8 mouse cellular contexts compared by ENCODE assay signal in genomic region chr9:79977549-79977971, GRCm38 (mm10). TPM values are rescaled to one million over a fixed set of nuclear protein-coding genes. Genes with fewer than 3 reads are reported as not detected.
DNase-seq lines count a peak whose midpoint lies in the region; ATAC-seq and TF ChIP-seq lines count a peak whose summit lies in the region.

No protein-coding gene starts in this region.

- DNase-seq in adrenal gland, adult 18-20 months (ENCODE audit: low spot score in 2 of 2), result peak; percentile 54 to 63
- DNase-seq in heart, embryonic 10.5 days (ENCODE audit: low spot score), result peak; percentile 95
- peak; percentile 38 for DNase-seq in kidney, adult 9 months
- DNase-seq in liver, embryonic 14.5 days (ENCODE audit: low read depth in 3 of 3, low spot score in 3 of 3), result no peak
- peak; percentile 11 to 15 for DNase-seq in natural killer cell, adult 2 months (ENCODE audit: low spot score in 2 of 2)
- peak; percentile 55 for DNase-seq in testis, postnatal 10 days (ENCODE audit: low spot score)

- 0 out of 2 replicates have a peak, but pooled peaks have one; percentile 67 for ATAC-seq in embryonic facial prominence, embryonic 12.5 days (ENCODE audit: insufficient number of reproducible peaks, insufficient read depth, low FRiP score, low TSS enrichment)
- ATAC-seq in liver, embryonic 14.5 days (ENCODE audit: insufficient read depth), result no peak
- ATAC-seq in activated CD4-positive, CD25-positive, alpha-beta regulatory T cell, adult 4 months, result no peak

- no peak for TF ChIP-seq CTCF in liver, embryonic 14.5 days (IDR thresholded peaks at IDR 0.05; ENCODE audit: low read depth)

- no peaks in the 10 kb centered on the region for H3K4me1 ChIP-seq in embryonic facial prominence, embryonic 12.5 days
- H3K4me1 ChIP-seq in heart, embryonic 10.5 days, result peaks cover 23% of the 10 kb centered on the region
- H3K4me1 ChIP-seq in liver, embryonic 14.5 days (replicated peaks; ENCODE audit: control insufficient read depth in 2 of 2, insufficient read depth in 2 of 2, low read length in 1 of 2), result 0 out of 4 replicates have a peak, but pooled peaks cover 0 to 2% of the 10 kb centered on the region in 2 experiments

- H3K9ac ChIP-seq in embryonic facial prominence, embryonic 12.5 days, result peak overlapping the region; percentile 28; the same call in 1 of the 2 replicates
- H3K9ac ChIP-seq in liver, embryonic 14.5 days (replicated peaks), result no peak overlapping the region

- no peaks in the 10 kb centered on the region for H3K27me3 ChIP-seq in embryonic facial prominence, embryonic 12.5 days
- H3K27me3 ChIP-seq in heart, embryonic 10.5 days (ENCODE audit: insufficient read depth, poor library complexity, severe bottlenecking), result no peaks in the 10 kb centered on the region
- H3K27me3 ChIP-seq in liver, embryonic 14.5 days (ENCODE audit: control insufficient read depth, insufficient read depth, low read length), result no peaks in the 10 kb centered on the region

- H3K4me3 ChIP-seq in embryonic facial prominence, embryonic 12.5 days, result peak overlapping the region; percentile 25
- peak overlapping the region; percentile 60 for H3K4me3 ChIP-seq in heart, embryonic 10.5 days
- peak overlapping the region in 1 of 2 experiments; percentile 16; a peak in 1 of 4 replicates for H3K4me3 ChIP-seq in liver, embryonic 14.5 days (ENCODE audit: insufficient read depth in 1 of 2, low read depth in 2 of 2, low read length in 2 of 2)

- no peaks in the 10 kb centered on the region for H3K36me3 ChIP-seq in embryonic facial prominence, embryonic 12.5 days
- H3K36me3 ChIP-seq in heart, embryonic 10.5 days, result no peaks in the 10 kb centered on the region
- H3K36me3 ChIP-seq in liver, embryonic 14.5 days (replicated peaks; ENCODE audit: control insufficient read depth, insufficient read depth, low read depth), result no peaks in the 10 kb centered on the region

- H3K4me2 ChIP-seq in embryonic facial prominence, embryonic 12.5 days (replicated peaks), result peak overlapping the region; percentile 52
- H3K4me2 ChIP-seq in liver, embryonic 14.5 days (ENCODE audit: low read depth), result peak overlapping the region; percentile 16

- H3K27ac ChIP-seq in embryonic facial prominence, embryonic 12.5 days, result no peak overlapping the region
- H3K27ac ChIP-seq in heart, embryonic 10.5 days, result peak overlapping the region; percentile 93
- no peak overlapping the region for H3K27ac ChIP-seq in liver, embryonic 14.5 days

- 3% methylated on average over 13 of the region's 13 CpGs for WGBS in embryonic facial prominence, embryonic 12.5 days
- whole genome bisulfite sequencing in heart, embryonic 10.5 days, result 3% methylated on average over 13 of the region's 13 CpGs
- 1% methylated on average over 13 of the region's 13 CpGs for WGBS in liver, embryonic 14.5 days (ENCODE audit: insufficient replicate concordance)

- H3K9me3 ChIP-seq in embryonic facial prominence, embryonic 12.5 days, result no peaks in the 10 kb centered on the region
- H3K9me3 ChIP-seq in heart, embryonic 10.5 days, result no peaks in the 10 kb centered on the region
- no peaks in the 10 kb centered on the region for H3K9me3 ChIP-seq in liver, embryonic 14.5 days (ENCODE audit: control insufficient read depth, low read length)

- TF ChIP-seq EP300 in liver, embryonic 14.5 days (IDR thresholded peaks at IDR 0.05; ENCODE audit: low read depth), result no peak

RNA-seq across cellular contexts. Expression of gene Filip1, which starts 35.1 kb away (rescaled TPM):
- 10 to 100 TPM; 58.1 to 81.5 TPM for total RNA-seq in adrenal gland, adult 18-20 months (2021)
- polyA plus RNA-seq in embryonic facial prominence, embryonic 12.5 days (2016; fragmentation: Nextera tagmentation; extraction: Ambion mirVana), result 2.3 and 4.3 TPM in 2 replicates
- polyA plus RNA-seq in heart, embryonic 10.5 days (2016; fragmentation: Nextera tagmentation; extraction: Ambion mirVana), result 11.7 and 19.0 TPM in 2 replicates
- 0.17 and 0.29 TPM in 2 replicates for polyA plus RNA-seq in liver, embryonic 14.5 days (2012; rRNA removed)
- 0.37 and 0.66 TPM in 2 replicates for polyA plus RNA-seq in liver, embryonic 14.5 days (2014; fragmentation: Nextera tagmentation; extraction: Ambion mirVana)
- polyA plus RNA-seq in activated CD4-positive, CD25-positive, alpha-beta regulatory T cell, adult 4 months (2017; shearing (Covaris generic)), result 1 to 10 TPM in 1 of 2 experiments, under 1 TPM in 1; 0.40 to 2.0 TPM

Comparison
In these comparisons a context has a peak if more than half of its experiments do, and no peak if none do; other contexts are left out.
1. DNase-seq: peak in adrenal gland, adult 18-20 months (2 of 2), heart, embryonic 10.5 days (single experiment), kidney, adult 9 months (single experiment), natural killer cell, adult 2 months (2 of 2) and testis, postnatal 10 days (single experiment); none in liver, embryonic 14.5 days (0 of 3).